In the genomic region with DNA sequence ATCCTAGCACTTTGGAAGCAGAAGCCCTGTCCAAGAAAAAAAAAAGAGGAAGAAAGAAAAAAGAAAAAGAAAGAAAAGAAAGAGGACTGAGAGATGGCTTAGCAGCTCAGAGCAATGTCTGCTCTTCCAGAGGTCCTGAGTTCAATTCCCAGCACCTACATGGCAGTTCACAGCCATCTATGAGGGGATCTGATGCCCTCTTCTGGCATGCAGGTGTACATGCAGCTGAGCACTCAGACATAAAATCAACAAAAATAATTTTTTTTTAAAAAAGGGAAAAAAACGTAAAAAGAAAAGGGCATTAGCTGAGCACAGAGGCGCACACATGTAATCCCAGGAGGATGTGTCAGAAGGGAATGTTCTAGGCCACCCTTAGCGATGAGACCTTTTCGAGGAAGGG, we compare ENCODE assay signal across 1 mouse cellular context.
A peak's percentile ranks its signal among the peaks of the same experiment; 100 is the strongest.
TF ChIP-seq lines count a peak whose summit lies in the region.

No protein-coding gene starts in this region.

TF ChIP-seq in MEL, 35 proteins besides CTCF, POLR2A, EP300 and RAD21:
- TF ChIP-seq SMC3 (IDR thresholded peaks at IDR 0.05; ENCODE audit: low read depth, low read length) (peak; percentile 46), ZNF384 (IDR thresholded peaks at IDR 0.05; ENCODE audit: low read depth, low read length) (peak; percentile 85), ZC3H11A (IDR thresholded peaks at IDR 0.05; ENCODE audit: low read depth, low read length) (peak; percentile 50), MAX (IDR thresholded peaks at IDR 0.05; ENCODE audit: low read length) (no peak)
